Mouse (Mus musculus): ENCODE measurements around the gene Ptger1. TPM values are rescaled to one million over a fixed set of nuclear protein-coding genes. Genes with fewer than 3 reads are reported as not detected.
A peak's percentile ranks its signal among the peaks of the same experiment; 100 is the strongest.

Ptger1 gene
- polyA plus RNA-seq, 1 experiment: 21.8 TPM

DNA sequence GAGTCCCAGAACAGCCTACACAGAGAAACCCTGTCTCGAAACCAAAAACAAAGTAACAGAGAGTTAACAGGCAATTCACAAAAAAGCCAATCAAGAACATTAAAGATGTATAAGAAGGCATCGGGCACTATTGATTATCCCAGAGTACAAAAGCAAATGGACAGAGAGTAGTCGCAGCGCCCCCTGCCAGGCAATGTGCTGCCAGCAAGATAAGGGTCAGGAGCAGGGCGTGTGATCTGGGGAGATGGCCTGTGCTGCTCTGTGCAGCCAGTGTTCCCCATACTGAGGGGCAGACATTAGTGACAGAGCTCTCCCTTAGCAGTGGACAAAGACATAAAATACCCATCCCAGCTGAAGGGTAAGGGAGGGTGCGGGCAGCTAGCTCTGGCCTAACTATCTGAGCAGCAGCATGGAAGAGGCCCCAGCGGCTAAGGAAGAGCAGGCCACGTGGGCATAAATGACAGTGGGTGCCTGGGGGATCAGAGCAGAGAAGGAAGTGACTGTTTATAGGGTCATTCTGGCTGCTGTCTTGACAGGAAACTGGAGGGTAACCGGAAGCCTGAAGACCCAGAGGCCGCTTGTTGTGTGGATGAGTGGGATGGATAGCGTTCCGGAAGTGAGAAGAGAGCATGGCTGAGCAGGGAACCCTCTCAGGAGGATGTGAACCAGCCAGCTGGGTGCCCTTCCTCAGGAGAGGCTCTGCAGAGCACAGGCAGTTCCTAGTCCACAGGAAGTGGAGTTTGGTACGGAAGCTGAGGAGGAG lies 9.8 kb upstream of the Ptger1 start:
- H3K36me3 ChIP-seq (ENCODE audit: control insufficient read depth, insufficient read depth, low read length): no peaks in the 10 kb centered on the region
- H3K4me3 ChIP-seq (ENCODE audit: insufficient read depth, low read depth, low read length): no peak overlapping the region
- DNase-seq: peak; percentile 47
- 76% methylated on average over 13 of the region's 13 CpGs for whole genome bisulfite sequencing
- no peaks in the 10 kb centered on the region for H3K27me3 ChIP-seq (replicated peaks; ENCODE audit: control insufficient read depth, insufficient read depth, low read length)
- H3K27ac ChIP-seq (ENCODE audit: insufficient read depth, low read depth, low read length): peak overlapping the region; percentile 33; the same call in 1 of the 2 replicates
- TF ChIP-seq POLR2A (IDR thresholded peaks at IDR 0.05; ENCODE audit: low read depth, low read length) (no peak), CTCF (conservative IDR thresholded peaks at IDR 0.05; ENCODE audit: insufficient read depth, insufficient read length, low read depth, low read length) (no peak)
- H3K4me1 ChIP-seq (ENCODE audit: control insufficient read depth, insufficient read depth, low read length): peaks cover 3% of the 10 kb centered on the region; the same call in 1 of the 2 replicates

DNA sequence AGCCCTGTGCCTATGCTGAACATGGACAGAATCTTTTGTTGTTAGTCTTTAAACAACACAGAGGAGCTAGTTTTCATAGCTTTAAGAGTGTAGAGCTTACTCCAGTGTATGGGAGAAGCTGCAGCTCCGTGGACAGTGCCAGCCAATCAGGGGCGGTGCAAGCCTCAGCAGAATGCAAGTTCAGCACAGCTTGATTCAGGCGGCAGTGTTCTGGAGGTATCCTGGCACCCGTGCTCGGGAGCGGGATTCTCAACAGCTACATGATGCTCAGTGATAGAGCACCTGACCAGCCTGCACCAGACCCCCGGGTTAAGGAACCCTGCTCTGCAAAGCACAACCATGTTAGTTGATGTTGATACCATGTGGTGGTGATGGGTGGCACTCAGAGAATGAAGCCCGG lies 5.9 kb upstream of the Ptger1 start:
- no peaks in the 10 kb centered on the region for H3K36me3 ChIP-seq (ENCODE audit: control insufficient read depth, insufficient read depth, low read length)
- DNase-seq: no peak
- no peak overlapping the region for H3K4me3 ChIP-seq (ENCODE audit: insufficient read depth, low read depth, low read length)
- H3K4me1 ChIP-seq (ENCODE audit: control insufficient read depth, insufficient read depth, low read length): peaks cover 8% of the 10 kb centered on the region; the same call in 1 of the 2 replicates
- 21% methylated on average over 8 of the region's 8 CpGs for WGBS
- H3K27me3 ChIP-seq (replicated peaks; ENCODE audit: control insufficient read depth, insufficient read depth, low read length): no peaks in the 10 kb centered on the region
- TF ChIP-seq POLR2A (IDR thresholded peaks at IDR 0.05; ENCODE audit: low read depth, low read length) (no peak), CTCF (conservative IDR thresholded peaks at IDR 0.05; ENCODE audit: insufficient read depth, insufficient read length, low read depth, low read length) (no peak)
- no peak overlapping the region for H3K27ac ChIP-seq (ENCODE audit: insufficient read depth, low read depth, low read length)

DNA sequence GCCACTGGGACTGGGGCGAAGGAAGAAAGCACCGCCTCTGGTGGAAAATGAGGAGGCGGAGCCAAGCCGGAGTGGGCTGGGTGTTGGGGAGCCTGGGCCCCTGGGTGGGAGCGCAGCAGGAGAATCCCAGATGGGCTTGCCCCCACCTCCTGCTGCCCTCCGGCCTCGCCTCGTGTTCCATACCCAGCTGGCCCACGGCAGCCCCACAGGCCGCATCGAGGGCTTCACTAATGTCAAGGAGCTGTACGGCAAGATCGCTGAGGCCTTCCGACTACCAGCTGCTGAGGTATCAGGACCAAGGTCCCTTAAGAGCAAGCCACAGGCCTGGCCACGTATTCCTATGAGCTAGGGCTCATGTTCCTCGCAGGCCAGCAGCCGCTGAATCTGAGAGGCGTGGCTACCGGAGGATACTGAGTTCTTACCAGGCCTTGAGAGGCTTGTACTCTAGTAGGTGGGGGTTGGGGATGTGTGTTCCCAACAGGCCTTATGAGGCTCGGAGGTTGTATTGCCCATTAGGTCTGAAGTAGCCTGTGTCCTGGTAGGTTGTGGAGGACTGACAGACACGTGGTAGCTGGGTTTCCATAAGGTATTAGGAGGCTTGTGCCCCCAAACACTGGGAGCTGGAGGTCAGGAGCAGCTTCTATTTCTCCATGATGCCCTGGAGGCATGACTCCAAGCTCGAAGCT lies 5.3 kb upstream of the Ptger1 start:
- peak; percentile 40 for DNase-seq
- Histone ChIP-seq H3K27me3 (replicated peaks; ENCODE audit: control insufficient read depth, insufficient read depth, low read length) (no peaks in the 10 kb centered on the region), H3K36me3 (ENCODE audit: control insufficient read depth, insufficient read depth, low read length) (no peaks in the 10 kb centered on the region), H3K4me3 (ENCODE audit: insufficient read depth, low read depth, low read length) (peak overlapping the region; percentile 29; the same call in 1 of the 2 replicates), H3K4me1 (ENCODE audit: control insufficient read depth, insufficient read depth, low read length) (peaks cover 11% of the 10 kb centered on the region), H3K27ac (ENCODE audit: insufficient read depth, low read depth, low read length) (peak overlapping the region; percentile 65)
- TF ChIP-seq POLR2A (IDR thresholded peaks at IDR 0.05; ENCODE audit: low read depth, low read length): no peak
- no peak for TF ChIP-seq CTCF (conservative IDR thresholded peaks at IDR 0.05; ENCODE audit: insufficient read depth, insufficient read length, low read depth, low read length)
- 30% methylated on average over 22 of the region's 22 CpGs for whole genome bisulfite sequencing

DNA sequence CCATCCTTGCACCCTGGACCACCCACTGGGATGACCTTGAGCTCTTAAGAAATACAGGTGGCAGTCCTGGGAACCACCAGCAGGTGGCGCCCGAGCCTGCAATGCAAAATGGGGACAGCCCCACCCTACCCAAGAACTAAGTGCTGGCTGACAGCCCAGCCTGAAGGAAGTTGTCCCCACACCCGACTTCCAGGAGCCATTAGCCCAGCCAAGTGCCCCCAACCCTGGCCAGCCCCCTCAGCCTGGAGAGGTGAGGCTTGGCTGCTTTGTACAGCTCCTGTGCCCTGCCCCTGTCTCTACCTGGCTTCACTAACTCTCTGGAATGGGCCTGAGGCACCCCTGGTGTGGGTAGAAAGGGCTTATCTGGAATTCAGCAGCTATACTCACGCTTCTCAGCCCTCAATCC lies 4.1 kb upstream of the Ptger1 start:
- peak; percentile 94 for DNase-seq
- peak; percentile 88 for TF ChIP-seq CTCF (conservative IDR thresholded peaks at IDR 0.05; ENCODE audit: insufficient read depth, insufficient read length, low read depth, low read length)
- no peak for TF ChIP-seq POLR2A (IDR thresholded peaks at IDR 0.05; ENCODE audit: low read depth, low read length)
- peaks cover 19% of the 10 kb centered on the region for H3K4me1 ChIP-seq (ENCODE audit: control insufficient read depth, insufficient read depth, low read length)
- peak overlapping the region; percentile 78 for H3K27ac ChIP-seq (ENCODE audit: insufficient read depth, low read depth, low read length)
- H3K27me3 ChIP-seq (replicated peaks; ENCODE audit: control insufficient read depth, insufficient read depth, low read length): no peaks in the 10 kb centered on the region
- H3K36me3 ChIP-seq (ENCODE audit: control insufficient read depth, insufficient read depth, low read length): no peaks in the 10 kb centered on the region
- H3K4me3 ChIP-seq (ENCODE audit: insufficient read depth, low read depth, low read length): no peak overlapping the region
- WGBS: 6% methylated on average over 4 of the region's 4 CpGs

DNA sequence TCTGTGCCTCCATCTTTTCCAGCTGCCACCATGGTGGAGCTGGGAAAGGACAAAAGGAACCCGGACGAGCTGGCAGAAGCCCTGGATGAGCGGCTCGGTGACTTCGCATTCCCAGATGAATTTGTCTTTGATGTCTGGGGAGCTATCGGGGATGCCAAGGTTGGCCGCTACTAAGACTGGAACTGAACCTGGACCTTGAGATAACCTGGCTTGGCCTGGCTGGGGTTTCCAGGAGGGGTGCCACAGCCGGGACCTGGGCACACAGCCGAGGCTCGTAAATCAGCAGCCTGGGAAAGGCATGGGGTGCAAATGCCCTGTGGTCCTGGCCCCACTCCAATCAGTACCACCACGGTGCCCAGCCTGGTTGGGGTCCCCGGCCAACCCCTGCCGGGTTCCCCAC lies 2.4 kb upstream of the Ptger1 start:
- no peak for DNase-seq
- TF ChIP-seq POLR2A (IDR thresholded peaks at IDR 0.05; ENCODE audit: low read depth, low read length): no peak
- no peak for TF ChIP-seq CTCF (conservative IDR thresholded peaks at IDR 0.05; ENCODE audit: insufficient read depth, insufficient read length, low read depth, low read length)
- Histone ChIP-seq H3K4me1 (ENCODE audit: control insufficient read depth, insufficient read depth, low read length) (peaks cover 19% of the 10 kb centered on the region), H3K27me3 (replicated peaks; ENCODE audit: control insufficient read depth, insufficient read depth, low read length) (no peaks in the 10 kb centered on the region), H3K27ac (ENCODE audit: insufficient read depth, low read depth, low read length) (peak overlapping the region; percentile 12; the same call in 1 of the 2 replicates), H3K36me3 (ENCODE audit: control insufficient read depth, insufficient read depth, low read length) (no peaks in the 10 kb centered on the region), H3K4me3 (ENCODE audit: insufficient read depth, low read depth, low read length) (no peak overlapping the region)
- 75% methylated on average over 13 of the region's 13 CpGs for WGBS

DNA sequence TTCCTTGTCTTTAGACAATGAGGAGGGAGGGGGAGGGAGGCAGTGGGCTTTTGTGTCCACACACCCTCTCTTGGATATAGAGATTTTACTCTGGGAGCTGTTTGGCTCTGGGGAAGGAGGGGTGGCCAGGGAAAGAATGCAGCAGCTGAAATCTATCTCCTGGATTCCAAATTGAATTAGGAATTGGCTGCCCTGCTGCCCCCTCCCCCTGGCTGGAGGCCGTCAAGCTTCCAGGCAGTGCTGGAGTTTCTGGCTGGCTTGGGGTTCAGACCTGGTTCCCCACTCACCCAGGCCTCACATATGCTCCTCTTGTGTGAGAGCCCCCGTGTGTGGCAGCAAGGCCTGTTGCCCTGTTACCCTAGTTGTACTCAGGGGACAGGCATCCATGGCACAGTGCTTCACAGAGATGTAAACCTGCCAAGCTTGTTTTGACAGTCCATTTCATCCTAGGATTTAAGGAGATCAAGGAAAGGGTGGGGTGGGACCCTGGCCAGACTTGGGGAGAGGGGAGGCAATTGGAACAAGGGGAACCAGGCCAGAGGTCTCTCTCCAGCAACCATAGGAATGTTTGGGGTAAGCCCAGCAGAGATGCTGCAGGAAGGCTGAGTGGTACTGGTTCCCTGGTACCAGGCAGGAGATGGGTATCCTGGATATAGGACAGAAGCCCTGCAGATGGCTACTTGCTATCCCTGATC lies 1.4 kb upstream of the Ptger1 start:
- TF ChIP-seq POLR2A (IDR thresholded peaks at IDR 0.05; ENCODE audit: low read depth, low read length): no peak
- TF ChIP-seq CTCF (conservative IDR thresholded peaks at IDR 0.05; ENCODE audit: insufficient read depth, insufficient read length, low read depth, low read length): no peak
- Histone ChIP-seq H3K4me3 (ENCODE audit: insufficient read depth, low read depth, low read length) (no peak overlapping the region), H3K27ac (ENCODE audit: insufficient read depth, low read depth, low read length) (0 out of 2 replicates have a peak overlapping the region, but pooled peaks have one; percentile 11), H3K36me3 (ENCODE audit: control insufficient read depth, insufficient read depth, low read length) (0 out of 2 replicates have a peak, but pooled peaks cover under 1% of the 10 kb centered on the region), H3K4me1 (ENCODE audit: control insufficient read depth, insufficient read depth, low read length) (peaks cover 19% of the 10 kb centered on the region), H3K27me3 (replicated peaks; ENCODE audit: control insufficient read depth, insufficient read depth, low read length) (no peaks in the 10 kb centered on the region)
- WGBS: 20% methylated on average over 2 of the region's 2 CpGs
- DNase-seq: peak; percentile 44

All from kidney, adult 2 months (tissue).